Mouse (Mus musculus) embryonic facial prominence, embryonic 10.5 days (tissue): ENCODE measurements at regions not wholly inside any gene's neighbourhood (a gene's known extent, or its start where the extent isn't known, plus 50 kb on each side); places are given as distances from the start of the nearest gene placed in this dataset.

Source experiments
- DNase-seq: peaks from one replicate; pipeline ENCODE4 v3.0.0-alpha.2; 2017; ENCODE audit warnings: low spot score
- H3K27ac ChIP-seq: fragments of 300-500 bp; sonication (generic); replicated peaks from 2 replicates; pipeline ENCODE4 v1.5.1; 2016; ENCODE audit warnings: mild to moderate bottlenecking
- H3K27me3 ChIP-seq: fragments of 300-500 bp; sonication (generic); replicated peaks from 2 replicates; pipeline ENCODE4 v1.6.1; 2016; ENCODE audit warnings: low read depth, mild to moderate bottlenecking; ENCODE audit not compliant: poor library complexity, severe bottlenecking
- H3K36me3 ChIP-seq: fragments of 300-500 bp; sonication (generic); replicated peaks from 2 replicates; pipeline ENCODE4 v1.6.1; 2016; ENCODE audit warnings: mild to moderate bottlenecking, moderate library complexity
- H3K4me1 ChIP-seq: fragments of 300-500 bp; sonication (generic); 2 replicates; pipeline ENCODE4 v1.6.1; 2016
- H3K4me3 ChIP-seq: fragments of 300-500 bp; sonication (generic); 2 replicates; pipeline ENCODE4 v1.5.1; 2016; ENCODE audit warnings: mild to moderate bottlenecking, moderate library complexity
- H3K9me3 ChIP-seq: fragments of 300-500 bp; sonication (generic); 2 replicates; pipeline ENCODE4 v1.6.1; 2016; ENCODE audit warnings: mild to moderate bottlenecking
- WGBS: fragments of 180-500 bp; shearing (Covaris S2); methylation state at CpG from one replicate; pipeline ENCODE4 v1.1.7; 2016; 5-methylcytosine and 5-hydroxymethylcytosine counted together

DNA sequence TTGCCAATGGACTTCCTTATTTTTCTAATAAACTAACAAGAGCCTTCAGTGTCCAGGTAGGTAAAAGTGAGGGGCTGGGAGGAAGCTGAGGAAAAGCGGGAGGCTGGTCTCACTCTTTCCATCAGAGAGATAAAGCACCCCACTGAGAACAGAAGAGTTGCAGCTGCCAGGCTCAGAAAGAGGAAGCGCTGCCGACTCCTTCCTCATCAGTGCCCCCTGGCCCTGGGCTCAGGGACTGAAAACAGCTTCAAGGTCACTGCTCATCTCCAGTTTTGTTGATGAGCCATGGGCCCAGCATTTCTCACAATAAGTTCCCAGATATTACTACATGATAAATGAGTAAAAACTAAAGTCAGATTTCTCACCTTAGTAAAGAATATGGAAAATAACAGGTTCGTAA lies 57.4 kb upstream of the Frmd6 start:
- Histone ChIP-seq H3K36me3 (no peaks in the 10 kb centered on the region), H3K9me3 (no peaks in the 10 kb centered on the region), H3K27me3 (no peaks in the 10 kb centered on the region), H3K4me3 (no peak overlapping the region), H3K27ac (no peak overlapping the region), H3K4me1 (peaks cover 5% of the 10 kb centered on the region)
- 51% methylated on average over 4 of the region's 4 CpGs for WGBS
- no peak for DNase-seq

DNA sequence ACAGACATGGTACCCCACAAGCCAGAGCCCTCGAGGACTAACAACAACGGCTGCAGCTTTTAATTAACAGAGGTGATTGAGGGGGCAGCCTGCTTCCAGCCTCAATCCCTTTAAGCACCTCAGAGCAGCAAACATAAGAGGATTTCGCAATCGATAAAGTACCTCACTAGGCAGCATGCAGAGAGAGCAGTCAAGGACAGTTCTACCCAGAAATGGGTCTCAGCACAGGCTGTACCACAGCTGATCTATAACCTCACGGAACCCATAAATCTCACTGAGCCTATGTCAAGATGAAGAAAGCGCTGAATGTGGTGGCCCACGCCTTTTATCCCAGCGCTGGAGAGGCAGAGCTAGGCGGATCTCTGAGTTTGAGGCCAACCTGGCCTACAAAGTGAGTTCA lies 56.6 kb upstream of the Frmd6 start:
- H3K9me3 ChIP-seq: no peaks in the 10 kb centered on the region
- WGBS: 86% methylated on average over 9 of the region's 9 CpGs

DNA sequence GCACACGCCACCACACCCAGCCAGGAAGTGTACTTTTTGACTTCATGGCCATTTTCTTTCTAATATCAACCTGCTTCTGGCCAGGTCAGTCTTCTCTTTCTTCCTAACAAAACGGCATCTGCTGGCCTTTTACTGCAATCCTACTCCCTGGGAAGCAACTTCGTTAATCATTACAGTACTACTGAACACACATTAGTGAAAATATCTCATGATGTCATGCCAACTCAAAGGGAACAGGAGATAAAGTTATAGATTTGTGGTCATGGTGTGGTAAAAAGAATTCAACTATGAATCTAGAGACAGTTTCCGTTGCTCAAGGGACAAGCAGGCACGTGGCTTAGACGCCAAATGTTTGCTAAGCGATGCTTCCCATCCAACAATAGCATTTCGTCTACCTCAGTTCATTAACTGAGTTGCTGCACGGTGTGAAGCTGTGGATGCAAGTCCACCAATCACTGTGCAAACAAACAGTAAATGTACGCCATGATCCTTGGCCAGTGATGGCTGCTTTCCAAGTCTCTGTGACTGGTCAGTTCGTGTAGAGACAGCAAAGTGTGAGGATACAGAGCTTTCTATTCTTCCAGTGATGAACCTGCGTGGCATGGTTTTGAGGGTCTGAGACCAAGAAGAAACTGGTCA lies 55.7 kb upstream of the Frmd6 start:
- Histone ChIP-seq H3K9me3 (no peaks in the 10 kb centered on the region), H3K36me3 (no peaks in the 10 kb centered on the region), H3K4me1 (peaks cover 5% of the 10 kb centered on the region), H3K27ac (no peak overlapping the region), H3K4me3 (no peak overlapping the region), H3K27me3 (no peaks in the 10 kb centered on the region)
- no peak for DNase-seq
- 91% methylated on average over 12 of the region's 12 CpGs for WGBS

More for the DNA sequence above, 56.6 kb upstream of the Frmd6 start:
- no peaks in the 10 kb centered on the region for H3K36me3 ChIP-seq
- no peak overlapping the region for H3K4me3 ChIP-seq
- peaks cover 5% of the 10 kb centered on the region for H3K4me1 ChIP-seq
- H3K27me3 ChIP-seq: no peaks in the 10 kb centered on the region
- H3K27ac ChIP-seq: no peak overlapping the region
- no peak for DNase-seq

DNA sequence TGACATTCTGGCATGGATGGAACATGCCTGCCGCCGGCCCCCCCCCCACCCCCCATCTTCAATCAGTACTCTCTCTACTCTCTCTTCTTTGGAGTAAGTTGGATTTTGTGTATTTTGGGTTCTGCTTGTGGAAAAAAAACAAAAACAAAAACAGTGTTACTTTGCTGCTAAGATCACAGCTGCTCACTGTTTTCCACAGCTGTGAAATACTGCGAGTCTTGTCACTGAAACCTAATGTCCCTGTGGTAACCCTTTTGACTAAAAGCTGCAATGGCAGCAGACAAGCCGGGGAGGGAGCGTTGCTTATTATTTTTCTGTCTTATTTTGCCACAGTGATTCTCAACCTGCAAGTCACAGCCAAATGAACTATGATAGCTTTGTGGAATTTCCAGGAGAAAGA lies 51.3 kb upstream of the Frmd6 start:
- WGBS: 91% methylated on average over 5 of the region's 5 CpGs
- H3K27ac ChIP-seq: no peak overlapping the region
- no peaks in the 10 kb centered on the region for H3K9me3 ChIP-seq

DNA sequence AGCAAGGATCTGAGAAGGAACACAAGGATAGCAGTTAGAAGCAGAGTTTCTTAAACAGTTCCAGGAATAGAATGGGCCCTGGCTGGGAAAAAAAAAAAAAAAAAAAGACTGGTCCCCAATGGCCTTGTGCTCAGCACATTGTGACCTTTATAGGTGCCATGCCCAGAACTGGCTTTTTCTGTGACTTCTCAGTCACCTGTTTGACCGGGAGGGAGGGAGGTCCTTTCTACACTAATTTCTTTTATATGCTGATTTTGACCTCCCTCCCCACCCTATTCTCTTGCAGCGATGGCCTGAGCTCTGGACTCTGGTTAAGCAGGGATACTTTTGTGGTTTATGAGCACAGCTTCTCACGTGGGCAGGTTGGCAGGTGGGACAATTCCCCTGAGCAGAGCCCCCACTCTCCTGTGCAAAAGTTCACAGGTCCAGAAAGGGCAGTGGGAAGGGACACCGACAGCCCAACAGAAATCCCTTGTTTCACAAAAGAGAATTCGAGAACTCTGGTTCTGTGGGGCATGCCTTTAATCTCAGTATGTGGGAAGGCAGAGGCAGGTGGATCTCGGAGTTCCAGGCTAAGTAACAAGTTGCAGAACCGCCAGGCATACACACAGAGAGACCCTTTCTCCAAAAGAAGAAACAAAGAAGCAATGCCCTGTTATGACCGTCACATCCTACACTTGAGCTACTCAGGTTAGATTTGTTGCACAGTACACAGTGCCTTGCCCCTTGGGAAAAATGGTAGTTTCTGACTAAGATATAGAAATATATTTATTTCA lies 50.3 kb upstream of the Frmd6 start:
- H3K4me1 ChIP-seq: peaks cover 17% of the 10 kb centered on the region
- no peak for DNase-seq
- no peaks in the 10 kb centered on the region for H3K9me3 ChIP-seq
- H3K27ac ChIP-seq: no peak overlapping the region
- WGBS: 72% methylated on average over 8 of the region's 8 CpGs
- no peak overlapping the region for H3K4me3 ChIP-seq
- no peaks in the 10 kb centered on the region for H3K27me3 ChIP-seq
- H3K36me3 ChIP-seq: no peaks in the 10 kb centered on the region

More for the DNA sequence above, 51.3 kb upstream of the Frmd6 start:
- Histone ChIP-seq H3K4me3 (no peak overlapping the region), H3K27me3 (no peaks in the 10 kb centered on the region), H3K4me1 (peaks cover 15% of the 10 kb centered on the region), H3K36me3 (no peaks in the 10 kb centered on the region)
- no peak for DNase-seq
